Mouse (Mus musculus) limb, embryonic 14.5 days (tissue): ENCODE measurements around the gene Hdac11. TPM values are rescaled to one million over a fixed set of nuclear protein-coding genes. Genes with fewer than 3 reads are reported as not detected.

Experiments used
- ATAC-seq: fragments of 200-750 bp; cut with Nextera tagmentation; 2 replicates; pipeline ENCODE4 v1.8.0; 2017; ENCODE audit warnings: low read depth, moderate number of reproducible peaks, moderate TSS enrichment; ENCODE audit not compliant: low FRiP score
- DNase-seq: peaks from one replicate; pipeline ENCODE4 v3.0.0-alpha.2; 2015; ENCODE audit warnings: low spot score
- H3K27ac ChIP-seq: fragments of 300-500 bp; sonication (generic); replicated peaks from 2 replicates; pipeline ENCODE4 v1.5.1; 2014; ENCODE audit warnings: low read depth, mild to moderate bottlenecking, low read length, moderate library complexity, mixed read lengths
- H3K27me3 ChIP-seq: fragments of 300-500 bp; sonication (generic); 2 replicates; pipeline ENCODE4 v1.6.1; 2014; ENCODE audit warnings: low read length, mixed read lengths; ENCODE audit not compliant: control insufficient read depth, insufficient read depth
- H3K36me3 ChIP-seq: fragments of 300-500 bp; sonication (generic); 2 replicates; pipeline ENCODE4 v1.6.1; 2014; ENCODE audit warnings: mild to moderate bottlenecking, low read length, moderate library complexity, mixed read lengths; ENCODE audit not compliant: control insufficient read depth, insufficient read depth
- H3K4me1 ChIP-seq: fragments of 300-500 bp; sonication (generic); 2 replicates; pipeline ENCODE4 v1.6.1; 2014; ENCODE audit warnings: antibody characterized with exemption, low read length, mixed read lengths; ENCODE audit not compliant: control insufficient read depth, insufficient read depth
- H3K4me2 ChIP-seq: fragments of 300-500 bp; sonication (generic); replicated peaks from 2 replicates; pipeline ENCODE4 v1.6.1; 2014; ENCODE audit warnings: low read depth, mild to moderate bottlenecking, low read length, moderate library complexity; ENCODE audit not compliant: severe bottlenecking
- H3K4me3 ChIP-seq: fragments of 300-500 bp; sonication (generic); replicated peaks from 2 replicates; pipeline ENCODE4 v1.5.1; 2014; ENCODE audit warnings: low read length
- H3K9ac ChIP-seq: fragments of 300-500 bp; sonication (generic); 2 replicates; pipeline ENCODE4 v1.6.1; 2014; ENCODE audit warnings: mild to moderate bottlenecking, low read depth, low read length, moderate library complexity; ENCODE audit not compliant: severe bottlenecking
- H3K9me3 ChIP-seq: fragments of 300-500 bp; sonication (generic); 2 replicates; pipeline ENCODE4 v1.6.1; 2016; ENCODE audit warnings: low read length; ENCODE audit not compliant: control insufficient read depth
- POLR2A ChIP-seq: fragments of 200-500 bp; IDR thresholded peaks from 2 replicates; pipeline ENCODE4 v1.8.0; 2012; ENCODE audit warnings: inconsistent platforms, mild to moderate bottlenecking, moderate library complexity, borderline replicate concordance; ENCODE audit not compliant: insufficient read depth, insufficient read length; ENCODE audit errors: extremely low read depth
- WGBS: fragments of 180-500 bp; shearing (Covaris S2); extraction: QIAGEN DNeasy Blood & Tissue Kit; methylation state at CpG from one replicate; pipeline ENCODE4 v1.1.7; 2014; 5-methylcytosine and 5-hydroxymethylcytosine counted together
- polyA plus RNA-seq, 2 experiments: library from polyadenylated mRNA; depleted of rRNA in 1 of 2; stranded (reverse) in 1 of 2; unstranded in 1 of 2; fragments of >200 nt; fragmentation: Nextera tagmentation in 1 of 2; extraction: Ambion mirVana in 1 of 2; gene quantifications; 2 replicates each; pipeline versions ENCODE4 v1.2.1 to v1.2.3; 2012 to 2014

Hdac11 gene
- polyA plus RNA-seq, 2 experiments = 18.5 to 43.9 TPM

GRCm38 (mm10) chr6:91174211-91174610, 17.7 kb downstream of the Hdac11 start:
- Histone ChIP-seq H3K9ac (no peak overlapping the region), H3K27me3 (no peaks in the 10 kb centered on the region), H3K4me3 (no peak overlapping the region), H3K27ac (no peak overlapping the region), H3K4me1 (no peaks in the 10 kb centered on the region), H3K36me3 (peaks cover 28% of the 10 kb centered on the region), H3K4me2 (no peak overlapping the region), H3K9me3 (no peaks in the 10 kb centered on the region)
- no peak for TF ChIP-seq POLR2A
- ATAC-seq (no peak), DNase-seq (no peak)
- 89% methylated on average over 3 of the region's 3 CpGs for WGBS

- no peak for TF ChIP-seq POLR2A
- peak; percentile 84 for DNase-seq
- Histone ChIP-seq H3K4me1 (peaks cover 37% of the 10 kb centered on the region), H3K27ac (peak overlapping the region; percentile 83), H3K9me3 (no peaks in the 10 kb centered on the region), H3K4me2 (no peak overlapping the region; the same call in 1 of the 2 replicates), H3K4me3 (no peak overlapping the region), H3K9ac (no peak overlapping the region), H3K36me3 (no peaks in the 10 kb centered on the region), H3K27me3 (no peaks in the 10 kb centered on the region)
- ATAC-seq = peak; percentile 72
- 16% methylated on average over 9 of the region's 9 CpGs for WGBS
Observed at GRCm38 (mm10) chr6:91180767-91181171, 24.3 kb downstream of the Hdac11 start.

GRCm38 (mm10) chr6:91181320-91181719, 24.9 kb downstream of the Hdac11 start:
- H3K4me3 ChIP-seq = no peak overlapping the region
- H3K4me1 ChIP-seq = peaks cover 37% of the 10 kb centered on the region
- H3K9ac ChIP-seq = no peak overlapping the region
- H3K27me3 ChIP-seq = no peaks in the 10 kb centered on the region
- TF ChIP-seq POLR2A = no peak
- H3K9me3 ChIP-seq = no peaks in the 10 kb centered on the region
- H3K27ac ChIP-seq = peak overlapping the region; percentile 83
- ATAC-seq (peak; percentile 3; the same call in 1 of the 2 replicates), DNase-seq (no peak)
- no peaks in the 10 kb centered on the region for H3K36me3 ChIP-seq
- 53% methylated on average over 2 of the region's 2 CpGs for WGBS
- H3K4me2 ChIP-seq = no peak overlapping the region; the same call in 1 of the 2 replicates

GRCm38 (mm10) chr6:91182075-91182490, 25.6 kb downstream of the Hdac11 start:
- DNase-seq (peak; percentile 60), ATAC-seq (peak; percentile 48)
- Histone ChIP-seq H3K36me3 (no peaks in the 10 kb centered on the region), H3K27me3 (no peaks in the 10 kb centered on the region), H3K4me3 (no peak overlapping the region), H3K27ac (no peak overlapping the region; the same call in 1 of the 2 replicates), H3K4me1 (peaks cover 37% of the 10 kb centered on the region), H3K9me3 (no peaks in the 10 kb centered on the region), H3K4me2 (no peak overlapping the region), H3K9ac (no peak overlapping the region)
- 48% methylated on average over 4 of the region's 4 CpGs for WGBS
- no peak for TF ChIP-seq POLR2A

GRCm38 (mm10) chr6:91183041-91183440, 26.6 kb downstream of the Hdac11 start:
- TF ChIP-seq POLR2A = no peak
- peaks cover 37% of the 10 kb centered on the region for H3K4me1 ChIP-seq
- H3K36me3 ChIP-seq = no peaks in the 10 kb centered on the region
- H3K27ac ChIP-seq = no peak overlapping the region
- H3K4me3 ChIP-seq = no peak overlapping the region
- H3K9ac ChIP-seq = no peak overlapping the region
- WGBS = 33% methylated on average over 1 of the region's 1 CpGs
- no peak overlapping the region for H3K4me2 ChIP-seq
- H3K27me3 ChIP-seq = no peaks in the 10 kb centered on the region
- DNase-seq (no peak), ATAC-seq (no peak)
- H3K9me3 ChIP-seq = no peaks in the 10 kb centered on the region

GRCm38 (mm10) chr6:91183980-91184379, 27.5 kb downstream of the Hdac11 start:
- Histone ChIP-seq H3K4me3 (no peak overlapping the region), H3K36me3 (no peaks in the 10 kb centered on the region), H3K9ac (no peak overlapping the region), H3K4me2 (no peak overlapping the region), H3K27ac (no peak overlapping the region), H3K4me1 (peaks cover 37% of the 10 kb centered on the region), H3K27me3 (no peaks in the 10 kb centered on the region), H3K9me3 (no peaks in the 10 kb centered on the region)
- DNase-seq (peak; percentile 44), ATAC-seq (0 out of 2 replicates have a peak, but pooled peaks have one; percentile 7)
- 58% methylated on average over 2 of the region's 2 CpGs for WGBS
- no peak for TF ChIP-seq POLR2A
